Mouse (Mus musculus) lung, embryonic 14.5 days (tissue): ENCODE measurements around the gene Ifitm7. TPM values are rescaled to one million over a fixed set of nuclear protein-coding genes. Genes with fewer than 3 reads are reported as not detected.

Experiments used
- ATAC-seq: fragments of 200-750 bp; cut with Nextera tagmentation; 2 replicates; pipeline ENCODE4 v1.8.0; 2017; ENCODE audit warnings: mild to moderate bottlenecking, moderate TSS enrichment, moderate library complexity; ENCODE audit not compliant: insufficient read depth
- DNase-seq: peaks from one replicate; pipeline ENCODE4 v3.0.0-alpha.2; 2015
- H3K27ac ChIP-seq: fragments of 300-500 bp; sonication (generic); 2 replicates; pipeline ENCODE4 v1.5.1; 2014; ENCODE audit warnings: low read depth, mild to moderate bottlenecking, moderate library complexity
- H3K27me3 ChIP-seq: fragments of 300-500 bp; sonication (generic); 2 replicates; pipeline ENCODE4 v1.6.1; 2014; ENCODE audit warnings: low read length, control low read depth; ENCODE audit not compliant: insufficient read depth
- H3K36me3 ChIP-seq: fragments of 300-500 bp; sonication (generic); 2 replicates; pipeline ENCODE4 v1.6.1; 2014; ENCODE audit warnings: control low read depth; ENCODE audit not compliant: insufficient read depth
- H3K4me1 ChIP-seq: fragments of 300-500 bp; sonication (generic); 2 replicates; pipeline ENCODE4 v1.6.1; 2014; ENCODE audit warnings: antibody characterized with exemption, control low read depth; ENCODE audit not compliant: insufficient read depth
- H3K4me2 ChIP-seq: fragments of 300-500 bp; sonication (generic); 2 replicates; pipeline ENCODE4 v1.6.1; 2014; ENCODE audit warnings: mild to moderate bottlenecking
- H3K4me3 ChIP-seq: fragments of 300-500 bp; sonication (generic); 2 replicates; pipeline ENCODE4 v1.5.1; 2014; ENCODE audit warnings: low read depth, low read length
- H3K9ac ChIP-seq: fragments of 300-500 bp; sonication (generic); 2 replicates; pipeline ENCODE4 v1.6.1; 2014
- H3K9me3 ChIP-seq: fragments of 300-500 bp; sonication (generic); 2 replicates; pipeline ENCODE4 v1.6.1; 2016; ENCODE audit warnings: low read depth, low read length, control low read depth
- CTCF ChIP-seq: IDR thresholded peaks from 2 replicates; pipeline ENCODE4 v1.5.1; 2016; ENCODE audit warnings: antibody characterized with exemption, low read depth
- WGBS: fragments of 180-500 bp; shearing (Covaris S2); extraction: QIAGEN DNeasy Blood & Tissue Kit; methylation state at CpG from one replicate; pipeline ENCODE4 v1.1.7; 2014; 5-methylcytosine and 5-hydroxymethylcytosine counted together
- polyA plus RNA-seq: library from polyadenylated mRNA; unstranded; fragments of >200 nt; fragmentation: Nextera tagmentation; extraction: Ambion mirVana; gene quantifications from 2 replicates; pipeline ENCODE4 v1.2.1, GENCODE M21; 2014

Gene Ifitm7
- polyA plus RNA-seq, 1 experiment from 2014 or later: not detected

DNA sequence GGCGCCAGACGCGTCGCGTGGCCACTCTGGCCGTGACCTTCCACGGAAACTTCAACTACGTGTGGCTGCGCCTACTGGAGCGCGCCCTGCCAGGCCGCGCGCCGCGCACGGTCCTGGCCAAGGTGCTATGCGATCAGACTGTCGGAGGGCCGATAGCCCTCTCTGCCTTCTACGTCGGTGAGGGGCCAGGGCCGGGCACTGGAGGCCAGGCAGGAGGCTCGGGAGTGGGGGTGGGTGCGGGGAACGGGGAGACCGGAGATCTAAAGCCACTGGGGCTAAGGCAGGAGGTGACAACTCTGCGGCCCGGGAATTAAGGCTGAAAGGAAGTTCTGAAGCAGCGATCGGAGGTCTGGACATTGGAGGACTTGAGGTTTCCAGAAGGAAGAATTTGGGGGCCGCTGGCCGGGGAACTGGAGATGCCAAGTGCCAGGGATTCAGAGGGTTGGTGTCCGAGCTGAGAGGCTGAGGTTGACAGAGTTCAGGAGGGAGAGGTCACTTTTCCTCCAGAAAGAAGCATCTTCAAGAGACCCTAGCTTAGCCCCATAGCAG lies 45.8 kb downstream of the Ifitm7 start:
- peak; percentile 50 for DNase-seq
- H3K4me2 ChIP-seq: peak overlapping the region; percentile 98
- peak overlapping the region; percentile 59 for H3K4me3 ChIP-seq

DNA sequence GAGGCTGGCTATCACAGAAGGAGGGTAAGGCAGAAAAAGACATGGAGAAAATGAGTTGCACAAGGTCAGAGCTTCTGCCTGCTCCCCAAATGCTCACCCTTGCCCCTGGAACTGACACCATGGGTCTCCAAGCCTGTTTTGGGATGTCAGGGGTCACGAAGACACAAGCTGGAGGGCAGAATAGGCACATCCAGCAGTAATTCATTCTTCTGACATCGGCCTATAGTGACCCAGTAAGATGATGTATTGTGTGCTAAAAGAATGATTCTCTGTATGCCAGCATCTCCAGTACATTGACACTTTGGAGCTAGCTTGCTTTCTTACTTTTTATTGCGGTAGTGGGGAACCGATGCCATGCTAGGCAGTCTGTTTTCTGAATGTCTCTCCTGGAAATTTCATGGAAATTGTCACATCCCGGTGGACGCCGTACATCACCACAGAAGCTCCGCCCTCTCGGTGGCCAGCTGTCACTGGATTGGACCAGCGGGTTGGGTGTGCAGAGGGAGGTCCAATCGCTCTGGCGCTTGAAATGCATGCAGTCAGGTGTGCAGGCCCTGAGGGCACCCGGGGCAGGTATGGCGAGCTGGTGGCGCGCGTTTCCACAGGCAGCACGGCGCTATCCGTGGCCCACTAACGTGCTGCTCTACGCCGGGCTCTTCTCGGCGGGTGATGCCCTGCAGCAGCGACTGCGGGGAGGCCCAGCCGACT lies 46.4 kb downstream of the Ifitm7 start:
- H3K4me3 ChIP-seq: peak overlapping the region; percentile 59
- H3K4me1 ChIP-seq: no peaks in the 10 kb centered on the region
- 5% methylated on average over 28 of the region's 28 CpGs for WGBS
- TF ChIP-seq CTCF: no peak
- no peaks in the 10 kb centered on the region for H3K9me3 ChIP-seq
- no peaks in the 10 kb centered on the region for H3K36me3 ChIP-seq
- H3K27ac ChIP-seq: no peak overlapping the region
- 0 out of 2 replicates have a peak, but pooled peaks cover 3% of the 10 kb centered on the region for H3K27me3 ChIP-seq
- peak overlapping the region; percentile 98 for H3K4me2 ChIP-seq
- DNase-seq: peak; percentile 73
- ATAC-seq: peak; percentile 96
- peak overlapping the region; percentile 49 for H3K9ac ChIP-seq

More for the DNA sequence above, 45.8 kb downstream of the Ifitm7 start:
- Histone ChIP-seq H3K27me3 (0 out of 2 replicates have a peak, but pooled peaks cover 3% of the 10 kb centered on the region), H3K27ac (no peak overlapping the region), H3K36me3 (no peaks in the 10 kb centered on the region), H3K9me3 (no peaks in the 10 kb centered on the region), H3K4me1 (no peaks in the 10 kb centered on the region), H3K9ac (peak overlapping the region; percentile 49)
- 2% methylated on average over 34 of the region's 34 CpGs for WGBS
- peak; percentile 84 for ATAC-seq
- no peak for TF ChIP-seq CTCF

Other genes with a start within 250 kb of the Ifitm7 start
- 63.8 and 66.1 TPM in 2 replicates for gene Rrn3, start 206.2 kb downstream of the Ifitm7 start, polyA plus RNA-seq
- gene Ntan1, start 168.0 kb downstream of the Ifitm7 start, polyA plus RNA-seq: 154 and 162 TPM in 2 replicates
- gene Pdxdc1, start 83.8 kb downstream of the Ifitm7 start, polyA plus RNA-seq: 92.2 and 96.6 TPM in 2 replicates
- gene Mpv17l, start 83.7 kb downstream of the Ifitm7 start, polyA plus RNA-seq: 5.9 and 7.8 TPM in 2 replicates
- gene 2900011O08Rik, start 284 bp downstream of the Ifitm7 start, polyA plus RNA-seq: 0.31 and 0.55 TPM in 2 replicates
- 157 and 158 TPM in 2 replicates for gene Nde1, start 176.4 kb upstream of the Ifitm7 start, polyA plus RNA-seq
- 16.4 and 17.3 TPM in 2 replicates for gene Marf1, start 176.5 kb upstream of the Ifitm7 start, polyA plus RNA-seq